Mouse (Mus musculus): ENCODE results near the gene Smad3.

DNA sequence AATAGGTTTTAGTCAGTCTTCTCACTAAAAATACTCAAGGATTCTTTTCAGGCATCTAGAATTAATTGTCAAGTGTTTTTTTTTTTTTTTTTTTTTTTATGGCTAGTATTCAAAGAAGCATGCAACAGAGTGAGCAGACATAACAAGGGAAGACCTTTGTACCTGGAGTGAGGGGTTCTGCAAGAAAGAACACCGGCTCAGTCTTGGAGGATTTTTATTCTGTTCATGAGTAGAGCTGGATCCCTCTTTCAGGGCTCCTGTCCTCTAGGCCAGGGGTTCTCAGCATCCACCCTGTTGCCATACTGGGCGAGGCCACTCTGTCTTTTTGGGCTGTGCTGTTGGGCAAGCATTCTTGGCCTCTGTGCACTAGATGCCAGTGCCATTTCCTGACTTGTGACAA is 148.0 kb downstream of the Smad3 start:
- TF ChIP-seq POLR2A (IDR thresholded peaks at IDR 0.05; ENCODE audit: low read depth, low read length), result no peak
- no peak for TF ChIP-seq CTCF (conservative IDR thresholded peaks at IDR 0.05; ENCODE audit: insufficient read depth, insufficient read length, low read depth, low read length)
